ENCODE assay signal across 8 mouse cellular contexts in the genomic region with DNA sequence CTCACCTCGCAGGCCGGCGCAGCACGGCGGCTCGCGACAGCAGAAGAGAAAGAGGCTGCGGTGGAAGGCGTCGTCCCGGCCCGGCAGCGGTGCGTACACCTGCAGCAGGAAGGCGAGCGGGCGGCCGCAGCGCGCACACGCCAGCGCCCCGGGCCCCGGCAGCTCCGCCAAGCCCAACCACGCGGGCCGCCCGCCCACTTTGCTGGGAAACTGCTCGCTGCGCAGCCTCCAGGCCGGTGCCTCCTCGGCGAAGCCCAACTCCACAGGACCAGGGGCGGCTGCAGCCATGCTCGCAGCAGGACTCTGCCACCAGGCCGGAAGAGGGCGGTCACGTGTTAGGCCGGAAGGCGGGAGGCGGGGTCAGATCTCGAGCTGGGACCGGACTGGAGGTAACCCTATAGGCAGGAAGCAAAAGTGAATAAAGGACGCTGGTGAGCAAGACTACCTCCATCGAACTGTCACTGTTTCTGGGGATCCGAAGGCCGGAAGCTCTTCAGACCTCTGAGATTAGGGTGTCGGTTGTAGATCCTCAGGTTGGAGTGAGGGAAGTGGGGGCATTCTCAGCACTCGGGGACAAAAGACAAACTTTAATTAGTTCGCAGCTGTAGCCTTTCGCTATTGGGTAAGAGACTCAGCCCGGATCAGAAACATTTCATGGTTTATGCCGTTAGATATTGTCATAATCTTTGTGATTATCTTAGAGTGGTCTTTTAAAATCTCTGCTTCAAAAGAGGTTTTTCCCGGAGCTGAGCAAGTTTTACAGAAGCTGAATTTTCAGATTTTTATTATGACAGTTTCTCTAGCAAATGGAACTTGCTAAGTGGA. TPM values are rescaled to one million over a fixed set of nuclear protein-coding genes. Genes with fewer than 3 reads are reported as not detected.
DNase-seq lines count a peak whose midpoint lies in the region; ATAC-seq and TF ChIP-seq lines count a peak whose summit lies in the region.

Pdcd2 (minus strand) TSS at position 316 of the 825 bp plus-strand sequence.

- peaks cover 35% of the 10 kb centered on the region for H3K36me3 ChIP-seq in megakaryocyte, embryonic 14.5 days (replicated peaks; ENCODE audit: low read length)

- peaks cover 4% of the 10 kb centered on the region; the same call in 1 of the 2 replicates for H3K4me1 ChIP-seq in cortical plate, adult 2 months (ENCODE audit: control insufficient read depth, insufficient read depth, low read length)
- H3K4me1 ChIP-seq in megakaryocyte, embryonic 14.5 days: peaks cover 38% of the 10 kb centered on the region

- DNase-seq in gastrocnemius, adult 8-10 months (ENCODE audit: low spot score in 2 of 2): peak; percentile 90 to 91
- peak; percentile 70 for DNase-seq in hindlimb bud, embryonic 11.5 days (ENCODE audit: extremely low spot score, low read depth, low spot score)
- peak; percentile 87 to 90 for DNase-seq in left cerebral cortex, adult 8-10 months (ENCODE audit: low spot score in 2 of 2)
- peak; percentile 94 to 95 for DNase-seq in right cerebral cortex, postnatal 10 days (ENCODE audit: low spot score in 2 of 2)
- DNase-seq in urinary bladder, postnatal 25 days (ENCODE audit: low spot score): peak; percentile 94

- ATAC-seq in activated CD4-positive, CD25-positive, alpha-beta regulatory T cell, adult 4 months: peak; percentile 97

- no peaks in the 10 kb centered on the region for H3K27me3 ChIP-seq in megakaryocyte, embryonic 14.5 days (replicated peaks)

- no peaks in the 10 kb centered on the region for H3K9me3 ChIP-seq in megakaryocyte, embryonic 14.5 days

- TF ChIP-seq CTCF in cortical plate, adult 2 months (IDR thresholded peaks at IDR 0.05; ENCODE audit: extremely low read depth, insufficient read depth, low read length): no peak

- no peak within 1 kb of the TSS; the same call in 1 of the 2 replicates for H3K27ac ChIP-seq in cortical plate, adult 2 months (ENCODE audit: insufficient read depth, low read length)

- peak within 1 kb of the TSS; percentile 42 for H3K4me3 ChIP-seq in cortical plate, adult 2 months (ENCODE audit: insufficient read depth, low read length)
- H3K4me3 ChIP-seq in megakaryocyte, embryonic 14.5 days (replicated peaks): peak within 1 kb of the TSS; percentile 97

- TF ChIP-seq POLR2A in cortical plate, adult 2 months (IDR thresholded peaks at IDR 0.05; ENCODE audit: extremely low read depth, insufficient read depth, low read length): peak; percentile 72

RNA-seq across cellular contexts. Expression of gene Pdcd2, which starts in this region (rescaled TPM):
- 10 to 100 TPM; 17.2 to 34.8 TPM for polyA plus RNA-seq in activated CD4-positive, CD25-positive, alpha-beta regulatory T cell, adult 4 months (2017; shearing (Covaris generic))
- 14.1 and 15.6 TPM in 2 replicates for polyA plus RNA-seq in cortical plate, adult 2 months (2012; rRNA removed)
- total RNA-seq in gastrocnemius, adult 8-10 months (2022): 10 to 100 TPM; 14.4 to 27.1 (median 18.0) TPM
- 10 to 100 TPM; 14.9 to 28.9 (median 23.8) TPM for total RNA-seq in left cerebral cortex, adult 8-10 months (2022)
- polyA plus RNA-seq in megakaryocyte, embryonic 14.5 days (2012; ENCODE audit: insufficient read depth, low replicate concordance): 33.3 and 52.6 TPM in 2 replicates
